Mouse (Mus musculus) forebrain, embryonic 12.5 days (tissue): ENCODE measurements at regions not wholly inside any gene's neighbourhood (a gene's known extent, or its start where the extent isn't known, plus 50 kb on each side); places are given as distances from the start of the nearest gene placed in this dataset.
A peak's percentile ranks its signal among the peaks of the same experiment; 100 is the strongest.

Source experiments
- ATAC-seq: fragments of 200-750 bp; cut with Nextera tagmentation; 2 replicates; pipeline ENCODE4 v1.8.0; 2017; ENCODE audit warnings: moderate TSS enrichment; ENCODE audit not compliant: low FRiP score
- H3K27ac ChIP-seq: fragments of 300-500 bp; sonication (generic); 2 replicates; pipeline ENCODE4 v1.5.1; 2016; ENCODE audit warnings: mild to moderate bottlenecking
- H3K27me3 ChIP-seq: fragments of 300-500 bp; sonication (generic); 2 replicates; pipeline ENCODE4 v1.6.1; 2016; ENCODE audit warnings: mild to moderate bottlenecking
- H3K36me3 ChIP-seq: fragments of 300-500 bp; sonication (generic); replicated peaks from 2 replicates; pipeline ENCODE4 v1.6.1; 2016; ENCODE audit warnings: mild to moderate bottlenecking
- H3K4me1 ChIP-seq: fragments of 300-500 bp; sonication (generic); 2 replicates; pipeline ENCODE4 v1.6.1; 2016
- H3K4me2 ChIP-seq: fragments of 300-500 bp; sonication (generic); 2 replicates; pipeline ENCODE4 v1.6.1; 2016; ENCODE audit warnings: mild to moderate bottlenecking, moderate library complexity
- H3K4me3 ChIP-seq: fragments of 300-500 bp; sonication (generic); replicated peaks from 2 replicates; pipeline ENCODE4 v1.5.1; 2016; ENCODE audit warnings: mild to moderate bottlenecking
- H3K9ac ChIP-seq: fragments of 300-500 bp; sonication (generic); 2 replicates; pipeline ENCODE4 v1.6.1; 2016; ENCODE audit warnings: mild to moderate bottlenecking
- H3K9me3 ChIP-seq: fragments of 300-500 bp; sonication (generic); 2 replicates; pipeline ENCODE4 v1.6.1; 2016
- WGBS: fragments of 180-500 bp; shearing (Covaris S2); methylation state at CpG from one replicate; pipeline ENCODE4 v1.1.7; 2016; 5-methylcytosine and 5-hydroxymethylcytosine counted together

DNA sequence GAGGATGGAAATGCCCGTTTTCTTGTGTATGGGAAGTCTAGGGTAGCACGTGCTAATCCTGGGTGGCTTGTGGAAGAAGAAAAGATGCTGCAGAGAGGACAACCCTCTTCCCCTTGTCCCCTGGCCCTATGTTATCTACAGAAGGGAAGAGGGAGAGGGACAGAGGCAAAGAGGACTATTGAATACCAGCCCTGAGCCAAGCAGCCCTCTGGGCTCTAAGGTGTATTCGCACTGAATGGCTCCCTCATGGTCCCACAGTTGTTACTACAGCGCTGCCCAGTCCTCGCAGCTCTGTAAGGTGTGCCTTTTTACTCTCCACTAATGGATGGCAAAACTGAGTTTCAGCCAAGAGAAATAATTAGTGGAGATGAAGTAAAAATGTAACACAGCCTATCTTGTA lies 128.9 kb downstream of the Cd24a start:
- Histone ChIP-seq H3K4me2 (no peak overlapping the region), H3K4me3 (no peak overlapping the region), H3K9me3 (no peaks in the 10 kb centered on the region), H3K27ac (no peak overlapping the region), H3K9ac (no peak overlapping the region), H3K4me1 (no peaks in the 10 kb centered on the region), H3K27me3 (peaks cover 14% of the 10 kb centered on the region; the same call in 1 of the 2 replicates), H3K36me3 (no peaks in the 10 kb centered on the region)
- 79% methylated on average over 5 of the region's 5 CpGs for WGBS
- ATAC-seq, result no peak

DNA sequence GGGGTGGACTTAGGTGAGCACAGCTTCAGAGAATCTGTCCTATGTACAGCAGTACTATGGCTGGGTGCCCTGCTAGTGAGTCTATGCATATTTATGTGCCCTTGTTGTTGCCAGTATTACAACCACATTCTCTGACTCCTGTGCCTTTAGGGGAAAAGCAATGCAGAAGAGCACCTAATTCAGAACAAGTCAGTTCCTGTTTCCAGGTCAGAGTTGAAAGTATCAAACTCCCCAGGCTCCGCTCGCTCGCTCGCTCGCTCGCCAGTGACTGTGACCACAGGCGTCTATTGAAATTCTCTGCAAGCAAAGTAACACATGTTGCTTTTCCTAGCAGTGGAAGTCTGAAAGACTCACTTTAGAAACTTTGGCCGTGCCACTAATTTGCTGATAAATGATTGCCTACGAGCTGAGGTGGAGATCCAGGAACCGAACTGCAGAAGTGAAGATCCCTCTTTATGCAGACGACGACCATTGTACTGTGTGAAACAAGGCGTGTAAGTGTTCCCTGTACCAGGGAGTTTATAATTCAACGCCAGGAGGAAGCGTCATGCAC lies 129.8 kb downstream of the Cd24a start:
- no peak overlapping the region for H3K27ac ChIP-seq
- 74% methylated on average over 15 of the region's 15 CpGs for WGBS
- H3K4me3 ChIP-seq, result no peak overlapping the region
- H3K9me3 ChIP-seq, result no peaks in the 10 kb centered on the region
- H3K27me3 ChIP-seq, result peaks cover 14% of the 10 kb centered on the region; the same call in 1 of the 2 replicates
- no peak overlapping the region for H3K9ac ChIP-seq
- no peaks in the 10 kb centered on the region for H3K4me1 ChIP-seq
- no peaks in the 10 kb centered on the region for H3K36me3 ChIP-seq
- H3K4me2 ChIP-seq, result no peak overlapping the region
- no peak for ATAC-seq

DNA sequence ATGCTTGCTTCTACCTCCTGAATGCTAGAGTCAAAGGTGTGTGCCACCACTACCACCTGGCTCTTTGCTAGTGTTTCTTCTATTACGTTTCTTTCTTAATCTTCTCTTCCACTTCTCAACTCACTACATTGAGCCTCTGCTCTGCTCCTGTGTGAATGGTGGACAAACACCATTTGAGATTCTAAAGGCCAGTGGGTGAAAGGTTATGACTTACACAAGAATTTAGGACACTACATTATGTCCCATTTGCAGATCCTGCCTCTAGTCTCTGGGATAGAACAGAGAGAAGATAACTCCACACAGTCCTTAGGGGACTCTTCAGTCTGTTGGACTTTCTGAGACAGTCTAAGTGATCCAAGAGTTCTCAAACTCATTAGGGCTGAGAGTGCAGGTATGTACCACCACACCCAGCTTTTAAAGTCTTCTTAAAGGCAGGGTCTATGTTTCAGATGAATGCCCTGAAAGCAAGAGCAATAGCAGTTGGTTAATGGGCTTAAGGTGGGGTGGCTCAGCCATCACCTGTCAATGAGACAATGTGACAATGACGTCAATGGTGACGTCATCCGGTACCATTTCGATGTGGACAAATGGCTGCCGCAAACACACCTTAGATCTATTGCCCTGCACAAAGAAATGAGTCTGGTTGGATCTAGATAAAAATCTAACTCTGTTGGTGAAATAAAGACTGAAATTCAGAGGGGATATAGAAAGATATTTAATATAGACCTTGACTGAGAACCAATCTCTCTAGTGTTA lies 131.4 kb downstream of the Cd24a start:
- WGBS, result 89% methylated on average over 6 of the region's 6 CpGs
- peaks cover 14% of the 10 kb centered on the region; the same call in 1 of the 2 replicates for H3K27me3 ChIP-seq
- no peaks in the 10 kb centered on the region for H3K4me1 ChIP-seq
- H3K9me3 ChIP-seq, result no peaks in the 10 kb centered on the region
- no peak overlapping the region for H3K9ac ChIP-seq
- H3K27ac ChIP-seq, result no peak overlapping the region
- no peak for ATAC-seq
- no peak overlapping the region for H3K4me2 ChIP-seq
- no peaks in the 10 kb centered on the region for H3K36me3 ChIP-seq
- no peak overlapping the region for H3K4me3 ChIP-seq

DNA sequence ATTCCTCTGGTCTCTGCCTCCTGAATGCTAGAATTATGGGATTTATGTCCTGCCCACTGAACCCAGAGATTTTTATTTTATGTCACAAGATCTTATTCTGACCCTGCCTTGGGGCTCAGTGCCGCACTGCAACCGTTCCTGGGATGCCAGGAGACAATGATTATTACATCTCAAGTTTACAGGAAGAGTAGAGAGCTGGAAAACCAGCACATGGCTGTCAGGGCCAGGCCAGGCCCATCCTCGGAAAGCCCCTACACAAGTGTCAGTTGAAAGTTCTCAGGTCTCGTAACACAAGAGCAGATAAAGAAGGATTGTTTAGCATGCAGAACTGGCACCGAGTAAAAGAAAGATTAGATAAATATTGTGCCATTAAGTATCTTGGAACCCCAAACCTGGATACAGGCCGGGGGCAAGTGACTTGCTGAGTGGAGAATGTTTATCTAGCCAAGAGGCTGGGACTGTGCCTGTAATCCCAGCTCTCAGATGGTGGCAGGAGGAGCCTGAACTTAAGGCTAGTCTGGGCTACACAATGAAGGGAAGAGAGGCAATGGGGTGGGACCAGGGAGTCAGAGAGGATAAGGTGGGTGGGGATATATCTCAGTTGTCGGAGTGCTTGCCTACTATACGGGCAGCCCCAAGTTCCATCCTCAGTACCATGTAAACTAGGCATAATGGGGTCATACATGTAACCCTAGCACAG lies 132.3 kb downstream of the Cd24a start:
- Histone ChIP-seq H3K9me3 (no peaks in the 10 kb centered on the region), H3K36me3 (no peaks in the 10 kb centered on the region), H3K4me3 (no peak overlapping the region), H3K4me2 (no peak overlapping the region), H3K4me1 (no peaks in the 10 kb centered on the region), H3K27ac (no peak overlapping the region), H3K27me3 (peaks cover 14% of the 10 kb centered on the region; the same call in 1 of the 2 replicates), H3K9ac (no peak overlapping the region)
- WGBS, result 85% methylated on average over 8 of the region's 8 CpGs
- no peak for ATAC-seq

DNA sequence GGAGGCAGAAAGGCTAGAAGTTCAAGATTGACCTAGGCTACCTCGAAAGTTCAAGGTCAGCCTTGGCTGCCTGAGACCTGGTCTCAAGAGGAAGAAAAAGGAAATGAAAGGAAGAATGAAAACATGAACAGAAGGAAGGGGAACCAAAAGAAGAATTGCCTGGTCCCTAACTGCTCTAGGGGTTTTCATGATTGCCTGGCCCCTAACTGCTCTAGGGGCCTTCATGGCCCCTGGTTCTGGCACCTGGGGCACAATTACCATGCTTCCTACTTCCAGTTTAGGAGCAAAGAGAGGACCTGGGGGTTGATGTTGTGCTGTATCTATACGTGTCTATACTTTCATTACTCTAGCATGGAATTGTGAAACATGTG lies 132.8 kb downstream of the Cd24a start:
- ATAC-seq, result no peak

DNA sequence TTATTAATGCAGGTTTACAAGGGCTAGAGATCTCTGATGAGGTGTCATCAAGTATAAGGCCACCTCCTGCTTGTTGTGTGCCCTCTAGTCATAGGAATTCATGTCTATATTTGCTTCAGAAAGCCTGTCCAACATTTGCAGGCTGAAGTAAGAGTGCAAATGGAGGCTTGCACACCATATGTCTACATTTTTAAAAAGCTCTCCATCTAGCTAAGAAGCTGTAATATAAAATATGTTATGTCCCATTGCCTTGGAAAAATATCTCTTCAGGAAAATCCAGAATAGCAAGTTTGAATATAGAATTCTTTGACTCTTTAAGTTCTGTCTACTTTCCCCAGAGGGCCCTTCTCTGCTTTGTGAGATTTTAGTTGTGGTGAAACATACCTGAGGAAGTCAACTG lies 134.6 kb downstream of the Cd24a start:
- Histone ChIP-seq H3K27me3 (no peaks in the 10 kb centered on the region), H3K9me3 (no peaks in the 10 kb centered on the region), H3K27ac (no peak overlapping the region), H3K4me3 (no peak overlapping the region), H3K9ac (no peak overlapping the region), H3K36me3 (no peaks in the 10 kb centered on the region), H3K4me2 (no peak overlapping the region), H3K4me1 (no peaks in the 10 kb centered on the region)
- no peak for ATAC-seq

More for the DNA sequence above, 132.8 kb downstream of the Cd24a start:
- Histone ChIP-seq H3K9ac (no peak overlapping the region), H3K4me1 (no peaks in the 10 kb centered on the region), H3K27me3 (peaks cover 10% of the 10 kb centered on the region; the same call in 1 of the 2 replicates), H3K4me3 (no peak overlapping the region), H3K4me2 (no peak overlapping the region), H3K9me3 (no peaks in the 10 kb centered on the region), H3K36me3 (no peaks in the 10 kb centered on the region), H3K27ac (no peak overlapping the region)
- WGBS, result 90% methylated on average over 2 of the region's 2 CpGs

DNA sequence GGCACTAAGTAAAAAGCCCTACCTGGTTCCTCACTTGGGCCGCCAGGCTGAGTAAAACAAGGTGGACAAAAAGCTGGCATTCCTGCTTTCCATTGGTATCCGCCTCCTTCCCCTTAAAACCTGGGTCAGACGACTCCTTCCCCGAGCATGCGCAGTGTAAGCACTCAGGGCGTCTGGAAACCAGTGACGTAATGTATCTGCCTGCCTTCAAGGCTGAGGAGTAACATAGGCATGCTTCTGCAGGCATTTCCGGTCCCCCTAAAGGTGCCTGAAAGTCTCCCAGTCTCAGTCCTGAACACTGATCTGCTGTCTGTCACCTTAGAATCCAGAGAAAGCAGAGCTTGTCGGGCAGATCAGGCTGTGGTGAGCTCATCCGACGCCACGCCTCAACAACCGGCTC lies 140.7 kb downstream of the Cd24a start:
- Histone ChIP-seq H3K4me3 (no peak overlapping the region), H3K36me3 (no peaks in the 10 kb centered on the region), H3K4me1 (peaks cover 20% of the 10 kb centered on the region), H3K27ac (no peak overlapping the region), H3K9ac (no peak overlapping the region), H3K9me3 (no peaks in the 10 kb centered on the region), H3K4me2 (no peak overlapping the region), H3K27me3 (peaks cover 8% of the 10 kb centered on the region; the same call in 1 of the 2 replicates)
- 56% methylated on average over 13 of the region's 13 CpGs for WGBS
- no peak for ATAC-seq

DNA sequence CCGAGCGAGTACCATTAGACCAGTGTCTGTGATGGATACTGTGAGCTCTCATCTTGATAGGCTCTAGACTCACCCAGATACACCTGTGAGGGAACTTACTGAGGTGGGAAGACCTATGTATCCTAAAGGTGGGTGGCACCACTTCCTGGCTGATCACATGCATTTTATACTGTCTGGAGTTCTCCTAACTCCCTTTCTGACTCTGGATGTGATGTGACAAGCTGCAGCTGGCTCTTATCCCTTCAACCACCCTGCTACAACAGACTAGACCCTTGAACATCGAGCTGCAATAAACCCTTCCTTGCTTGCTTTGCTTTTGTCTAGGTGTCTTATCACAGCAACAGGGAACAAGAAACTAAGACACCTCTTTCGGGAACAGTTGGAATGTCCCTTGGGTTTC lies 143.3 kb downstream of the Cd24a start:
- Histone ChIP-seq H3K9ac (no peak overlapping the region), H3K4me3 (no peak overlapping the region), H3K36me3 (no peaks in the 10 kb centered on the region), H3K4me2 (no peak overlapping the region), H3K27me3 (peaks cover 19% of the 10 kb centered on the region; the same call in 1 of the 2 replicates), H3K9me3 (no peaks in the 10 kb centered on the region), H3K4me1 (peaks cover 23% of the 10 kb centered on the region), H3K27ac (no peak overlapping the region)
- WGBS, result 79% methylated on average over 4 of the region's 4 CpGs
- ATAC-seq, result no peak

DNA sequence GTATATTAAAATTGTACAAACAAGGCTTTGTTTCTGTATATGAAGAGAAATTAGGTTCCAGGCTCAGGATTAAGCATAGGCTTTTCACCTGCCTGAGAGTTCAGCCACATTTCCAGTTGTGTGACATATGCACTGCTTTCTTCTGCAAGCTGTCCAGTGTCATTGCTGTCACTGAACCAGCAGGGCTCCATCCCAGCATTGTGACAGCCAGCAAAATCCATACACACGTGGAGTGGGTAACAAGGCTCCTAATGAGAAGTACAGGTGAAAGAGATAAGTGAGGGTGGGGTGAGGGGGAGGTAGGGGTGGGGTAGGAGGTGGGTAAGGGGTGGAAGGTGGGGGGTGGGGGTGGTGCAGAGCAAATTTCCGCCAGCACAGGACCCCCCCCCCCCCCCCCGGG lies 144.1 kb downstream of the Cd24a start:
- WGBS, result 0% methylated on average over 3 of the region's 3 CpGs
- H3K9me3 ChIP-seq, result no peaks in the 10 kb centered on the region
- no peak overlapping the region for H3K4me3 ChIP-seq
- H3K4me2 ChIP-seq, result peak overlapping the region; percentile 68
- 0 out of 2 replicates have a peak, but pooled peaks have one; percentile 7 for ATAC-seq
- H3K27ac ChIP-seq, result no peak overlapping the region
- peaks cover 19% of the 10 kb centered on the region; the same call in 1 of the 2 replicates for H3K27me3 ChIP-seq
- H3K36me3 ChIP-seq, result no peaks in the 10 kb centered on the region
- H3K9ac ChIP-seq, result no peak overlapping the region
- H3K4me1 ChIP-seq, result peaks cover 23% of the 10 kb centered on the region

DNA sequence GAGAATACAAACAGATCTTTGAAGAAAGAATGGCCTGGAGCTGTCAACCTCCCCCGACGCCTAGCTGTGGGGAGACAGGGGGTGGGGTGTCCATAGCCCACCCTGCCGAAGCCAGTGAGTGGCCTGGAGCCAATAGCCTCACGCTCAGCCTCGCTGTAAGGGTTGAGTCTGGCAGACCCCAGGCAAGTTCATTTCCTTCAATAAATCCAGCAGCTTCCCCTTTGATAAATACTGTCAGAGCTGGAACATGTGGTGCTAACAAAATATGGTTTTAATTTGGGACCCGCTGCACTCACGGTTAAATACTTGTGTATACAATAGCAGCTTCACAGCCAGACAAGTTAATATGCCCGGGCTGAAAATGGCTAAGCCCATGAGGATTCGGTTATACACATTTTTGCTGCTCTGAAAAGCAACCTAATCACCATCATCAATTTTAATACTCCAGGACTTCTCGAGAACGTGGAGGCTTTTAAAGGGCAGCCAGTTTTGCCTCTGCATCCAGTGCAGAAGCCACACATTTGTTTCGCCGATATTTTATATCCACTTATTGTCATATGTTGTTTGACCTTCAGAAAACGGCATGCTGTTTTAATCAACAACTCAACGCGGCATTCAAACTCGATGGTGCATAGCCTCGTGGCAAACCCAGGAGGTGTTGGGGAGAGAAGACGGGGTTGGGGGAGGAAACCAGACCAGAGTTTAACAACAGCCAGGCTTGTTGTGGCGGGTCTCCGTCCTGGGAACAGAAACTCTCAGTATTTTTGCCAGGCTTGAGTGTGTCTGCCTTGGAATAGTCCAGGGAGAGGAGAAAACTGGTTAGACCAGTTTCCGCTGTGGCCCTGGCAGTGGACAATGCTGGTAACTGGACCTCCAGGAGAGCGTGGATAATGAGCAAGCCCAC lies 144.9 kb downstream of the Cd24a start:
- Histone ChIP-seq H3K4me1 (peaks cover 23% of the 10 kb centered on the region), H3K4me3 (peak overlapping the region; percentile 32), H3K27ac (no peak overlapping the region), H3K9ac (peak overlapping the region; percentile 40), H3K9me3 (no peaks in the 10 kb centered on the region), H3K4me2 (peak overlapping the region; percentile 68), H3K27me3 (peaks cover 19% of the 10 kb centered on the region; the same call in 1 of the 2 replicates), H3K36me3 (no peaks in the 10 kb centered on the region)
- 4% methylated on average over 23 of the region's 23 CpGs for WGBS
- peak; percentile 45; the same call in 1 of the 2 replicates for ATAC-seq

DNA sequence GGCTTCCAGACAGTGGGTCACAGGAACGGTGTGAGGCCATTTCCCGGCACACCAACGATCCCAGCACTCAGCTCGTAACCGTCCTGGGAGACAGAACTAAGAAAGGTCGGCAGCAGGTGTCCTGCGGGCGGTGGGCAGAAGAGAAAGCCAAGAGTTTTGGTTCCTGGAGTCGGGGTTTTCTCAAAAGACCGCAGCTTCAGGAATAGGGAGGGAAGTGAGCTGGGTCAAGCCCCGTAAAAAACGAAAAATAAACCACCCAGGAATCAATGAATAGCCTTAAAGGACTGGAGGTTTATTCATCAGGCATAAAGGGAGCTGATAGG lies 145.5 kb downstream of the Cd24a start:
- Histone ChIP-seq H3K9me3 (no peaks in the 10 kb centered on the region), H3K27ac (no peak overlapping the region), H3K4me2 (peak overlapping the region; percentile 68)

DNA sequence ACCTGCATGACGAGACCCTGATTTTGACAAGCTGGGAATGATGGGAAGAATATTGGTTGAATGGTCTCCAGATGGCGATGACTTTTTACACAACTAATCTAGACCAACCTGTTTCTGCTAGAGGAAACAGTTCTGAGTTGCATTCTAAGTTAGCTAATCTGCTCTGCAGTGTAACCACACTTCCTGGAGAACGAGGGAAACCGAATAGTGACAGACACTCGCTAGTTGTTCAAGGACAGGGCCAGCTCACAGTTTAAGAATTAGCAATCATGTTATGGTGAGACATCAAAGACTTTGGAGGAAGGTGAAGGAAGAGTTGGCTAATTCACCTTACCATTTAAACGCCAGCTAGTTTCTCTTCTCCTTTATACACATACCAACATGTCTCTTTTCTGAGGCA lies 149.7 kb downstream of the Cd24a start:
- ATAC-seq, result no peak
- Histone ChIP-seq H3K4me2 (no peak overlapping the region), H3K9ac (no peak overlapping the region), H3K9me3 (no peaks in the 10 kb centered on the region), H3K4me1 (peaks cover 13% of the 10 kb centered on the region), H3K27me3 (peaks cover 10% of the 10 kb centered on the region; the same call in 1 of the 2 replicates), H3K27ac (no peak overlapping the region), H3K36me3 (no peaks in the 10 kb centered on the region), H3K4me3 (no peak overlapping the region)
- 87% methylated on average over 6 of the region's 6 CpGs for WGBS

More for the DNA sequence above, 145.5 kb downstream of the Cd24a start:
- Histone ChIP-seq H3K4me3 (peak overlapping the region; percentile 32), H3K4me1 (peaks cover 23% of the 10 kb centered on the region), H3K36me3 (no peaks in the 10 kb centered on the region), H3K9ac (peak overlapping the region; percentile 40), H3K27me3 (peaks cover 19% of the 10 kb centered on the region; the same call in 1 of the 2 replicates)
- under 1% methylated on average over 12 of the region's 12 CpGs for WGBS
- ATAC-seq, result no peak
